Mouse (Mus musculus) WW6 (cell line): ENCODE measurements at regions not wholly inside any gene's neighbourhood (a gene's known extent, or its start where the extent isn't known, plus 50 kb on each side); places are given as distances from the start of the nearest gene placed in this dataset.

Experiments used
- DNase-seq: peaks from one replicate; pipeline ENCODE4 v3.0.0-alpha.2; 2013; ENCODE audit warnings: low read depth, low spot score

GRCm38 (mm10) chr5:85177787-85178186 lies 760.6 kb upstream of the Epha5 start:
- DNase-seq: no peak

DNA sequence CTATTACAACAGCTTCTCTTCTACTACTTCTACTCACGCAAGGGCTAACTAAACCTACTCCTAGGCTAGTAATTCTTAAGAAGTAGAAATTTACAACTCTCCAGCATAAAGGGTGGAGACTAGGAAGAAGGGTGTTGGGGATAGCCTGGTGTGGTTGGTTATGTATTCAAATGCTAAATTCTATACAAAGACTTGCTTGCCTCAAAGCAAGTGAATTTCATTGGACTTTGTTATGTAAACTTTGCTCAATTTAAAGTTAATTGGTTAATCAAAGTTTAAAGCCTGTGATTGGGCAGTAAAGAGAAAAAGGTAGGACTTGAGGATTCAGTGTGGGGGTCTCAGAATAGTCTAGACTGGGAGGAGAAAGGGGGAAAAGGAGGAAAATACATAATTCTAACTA lies 756.7 kb upstream of the Epha5 start:
- DNase-seq: peak; percentile 26

DNA sequence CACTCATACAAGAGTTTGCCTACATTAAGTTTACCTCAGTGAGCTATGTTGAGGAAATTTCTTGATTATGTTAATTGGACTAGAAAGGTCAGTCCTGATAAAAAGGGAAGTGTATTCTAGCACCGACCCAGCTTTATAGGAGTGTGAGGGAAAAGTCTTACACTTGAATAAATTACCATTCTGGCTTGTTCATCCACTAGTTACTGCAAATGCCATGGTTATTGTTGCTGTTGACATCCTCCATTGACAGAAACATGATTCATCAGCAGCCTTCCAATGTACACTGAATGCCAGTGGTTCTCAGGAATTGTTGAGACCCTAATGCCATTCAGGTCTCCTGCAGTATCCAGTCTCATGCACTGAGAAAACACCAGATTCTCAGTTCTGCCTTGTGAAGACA lies 738.7 kb upstream of the Epha5 start:
- no peak for DNase-seq

DNA sequence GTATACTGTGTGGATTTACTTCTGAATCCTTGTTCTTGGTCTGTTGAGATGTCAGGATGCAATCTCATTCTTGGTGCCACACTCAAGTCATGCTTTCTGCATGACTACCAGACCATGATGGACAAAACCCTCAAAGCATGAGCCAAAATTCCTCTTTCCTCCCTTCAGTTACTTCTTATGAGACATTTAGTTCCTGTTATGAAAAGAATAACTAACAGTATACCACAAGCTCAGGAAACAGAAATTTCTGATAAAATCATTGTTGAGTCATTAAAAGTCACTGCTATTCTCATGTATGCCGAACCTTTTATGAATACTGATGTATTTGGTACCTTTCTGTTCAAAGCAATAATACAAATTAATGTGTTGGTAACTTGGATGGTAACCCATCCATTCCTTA lies 738.0 kb upstream of the Epha5 start:
- DNase-seq: no peak
